Mouse (Mus musculus) hindbrain, postnatal 0 days (tissue): ENCODE results near the gene N4bp2l1. TPM values are rescaled to one million over a fixed set of nuclear protein-coding genes. Genes with fewer than 3 reads are reported as not detected.

Source experiments
- ATAC-seq: fragments of 200-750 bp; cut with Nextera tagmentation; 2 replicates; pipeline ENCODE4 v1.8.0; 2017; ENCODE audit warnings: mild to moderate bottlenecking, moderate TSS enrichment, moderate library complexity
- DNase-seq: peaks from one replicate; pipeline ENCODE4 v3.0.0-alpha.2; 2015; ENCODE audit warnings: low spot score
- H3K27ac ChIP-seq: fragments of 300-500 bp; sonication (generic); 2 replicates; pipeline ENCODE4 v1.5.1; 2014; ENCODE audit warnings: mild to moderate bottlenecking
- H3K27me3 ChIP-seq: fragments of 300-500 bp; sonication (generic); 2 replicates; pipeline ENCODE4 v1.6.1; 2014; ENCODE audit warnings: low read length, mixed read lengths; ENCODE audit not compliant: insufficient read depth
- H3K36me3 ChIP-seq: fragments of 300-500 bp; sonication (generic); 2 replicates; pipeline ENCODE4 v1.6.1; 2014; ENCODE audit warnings: low read length, mixed read lengths; ENCODE audit not compliant: insufficient read depth
- H3K4me1 ChIP-seq: fragments of 300-500 bp; sonication (generic); 2 replicates; pipeline ENCODE4 v1.6.1; 2014; ENCODE audit warnings: antibody characterized with exemption, low read length, mixed read lengths; ENCODE audit not compliant: insufficient read depth
- H3K4me2 ChIP-seq: fragments of 300-500 bp; sonication (generic); 2 replicates; pipeline ENCODE4 v1.6.1; 2014; ENCODE audit warnings: low read depth, mild to moderate bottlenecking, low read length, moderate library complexity, mixed read lengths
- H3K4me3 ChIP-seq: fragments of 300-500 bp; sonication (generic); 2 replicates; pipeline ENCODE4 v1.5.1; 2014; ENCODE audit warnings: low read length
- H3K9ac ChIP-seq: fragments of 300-500 bp; sonication (generic); replicated peaks from 2 replicates; pipeline ENCODE4 v1.6.1; 2014; ENCODE audit warnings: mild to moderate bottlenecking, low read length, moderate library complexity, mixed read lengths
- H3K9me3 ChIP-seq: fragments of 300-500 bp; sonication (generic); 2 replicates; pipeline ENCODE4 v1.6.1; 2016; ENCODE audit warnings: low read length, mixed read lengths
- CTCF ChIP-seq: IDR thresholded peaks from 2 replicates; pipeline ENCODE4 v1.5.1; 2016; ENCODE audit warnings: antibody characterized with exemption, control low read depth, low read depth
- WGBS: fragments of 180-500 bp; shearing (Covaris S2); extraction: QIAGEN DNeasy Blood & Tissue Kit; methylation state at CpG from one replicate; pipeline ENCODE4 v1.1.7; 2014; 5-methylcytosine and 5-hydroxymethylcytosine counted together
- polyA plus RNA-seq: library from polyadenylated mRNA; unstranded; fragments of >200 nt; fragmentation: Nextera tagmentation; extraction: Ambion mirVana; gene quantifications from 2 replicates; pipeline ENCODE4 v1.2.1, GENCODE M21; 2015
- total RNA-seq: library from RNA; depleted of rRNA; stranded (reverse); fragments of >200 nt; gene quantifications from 2 replicates; pipeline ENCODE4 v1.2.3, GENCODE M21; 2014

N4bp2l1 gene
- total and polyA plus RNA-seq, 2 experiments from 2014 or later: 21.6 to 34.5 TPM

GRCm38 (mm10) chr5:150592904-150593755, 3.9 kb downstream of the N4bp2l1 start:
- Histone ChIP-seq H3K4me3 (peak overlapping the region; percentile 91), H3K4me1 (no peaks in the 10 kb centered on the region), H3K36me3 (no peaks in the 10 kb centered on the region), H3K9me3 (no peaks in the 10 kb centered on the region), H3K9ac (peak overlapping the region; percentile 83), H3K4me2 (peak overlapping the region; percentile 92), H3K27ac (peak overlapping the region; percentile 81), H3K27me3 (no peaks in the 10 kb centered on the region)
- ATAC-seq (peak; percentile 60), DNase-seq (peak; percentile 53)
- TF ChIP-seq CTCF: no peak
- 11% methylated on average over 39 of the region's 40 CpGs for WGBS

GRCm38 (mm10) chr5:150592186-150592903, 4.6 kb downstream of the N4bp2l1 start:
- no peak overlapping the region; the same call in 1 of the 2 replicates for H3K9ac ChIP-seq
- no peak for DNase-seq
- peak overlapping the region; percentile 92 for H3K4me2 ChIP-seq
- H3K27me3 ChIP-seq: no peaks in the 10 kb centered on the region
- no peaks in the 10 kb centered on the region for H3K4me1 ChIP-seq
- 78% methylated on average over 13 of the region's 13 CpGs for WGBS
- no peak for ATAC-seq
- no peaks in the 10 kb centered on the region for H3K9me3 ChIP-seq
- peak overlapping the region; percentile 91 for H3K4me3 ChIP-seq
- no peak for TF ChIP-seq CTCF
- H3K27ac ChIP-seq: no peak overlapping the region; the same call in 1 of the 2 replicates
- H3K36me3 ChIP-seq: no peaks in the 10 kb centered on the region

GRCm38 (mm10) chr5:150589945-150590344, 7.0 kb downstream of the N4bp2l1 start:
- H3K36me3 ChIP-seq: no peaks in the 10 kb centered on the region
- no peak for DNase-seq
- H3K4me2 ChIP-seq: no peak overlapping the region
- no peak for TF ChIP-seq CTCF
- 88% methylated on average over 2 of the region's 2 CpGs for WGBS
- no peak overlapping the region for H3K9ac ChIP-seq
- no peak for ATAC-seq
- H3K27ac ChIP-seq: no peak overlapping the region
- no peaks in the 10 kb centered on the region for H3K27me3 ChIP-seq
- no peaks in the 10 kb centered on the region for H3K4me1 ChIP-seq
- no peak overlapping the region for H3K4me3 ChIP-seq
- H3K9me3 ChIP-seq: no peaks in the 10 kb centered on the region

- Histone ChIP-seq H3K9me3 (no peaks in the 10 kb centered on the region), H3K4me1 (no peaks in the 10 kb centered on the region), H3K27ac (no peak overlapping the region), H3K4me2 (no peak overlapping the region), H3K36me3 (no peaks in the 10 kb centered on the region), H3K4me3 (no peak overlapping the region), H3K27me3 (no peaks in the 10 kb centered on the region), H3K9ac (no peak overlapping the region)
- ATAC-seq (no peak), DNase-seq (no peak)
- 47% methylated on average over 6 of the region's 6 CpGs for WGBS
- TF ChIP-seq CTCF: no peak
These were observed 12.7 kb downstream of the N4bp2l1 start for GRCm38 (mm10) chr5:150584337-150584729.

- no peak overlapping the region for H3K4me2 ChIP-seq
- ATAC-seq (peak; percentile 51; the same call in 1 of the 2 replicates), DNase-seq (no peak)
- 62% methylated on average over 5 of the region's 5 CpGs for WGBS
- no peaks in the 10 kb centered on the region for H3K36me3 ChIP-seq
- H3K4me3 ChIP-seq: no peak overlapping the region
- H3K9ac ChIP-seq: no peak overlapping the region
- no peaks in the 10 kb centered on the region for H3K4me1 ChIP-seq
- H3K27ac ChIP-seq: no peak overlapping the region
- H3K27me3 ChIP-seq: no peaks in the 10 kb centered on the region
- TF ChIP-seq CTCF: no peak
- H3K9me3 ChIP-seq: no peaks in the 10 kb centered on the region
These were observed 13.2 kb downstream of the N4bp2l1 start for GRCm38 (mm10) chr5:150583622-150584336.

GRCm38 (mm10) chr5:150583181-150583580, 13.8 kb downstream of the N4bp2l1 start:
- DNase-seq (no peak), ATAC-seq (no peak)
- Histone ChIP-seq H3K9ac (no peak overlapping the region), H3K36me3 (no peaks in the 10 kb centered on the region), H3K9me3 (no peaks in the 10 kb centered on the region), H3K27me3 (no peaks in the 10 kb centered on the region), H3K4me2 (no peak overlapping the region), H3K4me3 (no peak overlapping the region), H3K27ac (no peak overlapping the region), H3K4me1 (no peaks in the 10 kb centered on the region)
- no peak for TF ChIP-seq CTCF
- WGBS: 75% methylated on average over 5 of the region's 5 CpGs
